Mouse (Mus musculus) E14TG2a.4 (cell line): ENCODE data around the gene Shank2.

Source experiments
- CTCF ChIP-seq: conservative IDR thresholded peaks from 2 replicates; pipeline ENCODE4 v1.5.1; 2014; ENCODE audit warnings: low read length
- NANOG ChIP-seq: IDR thresholded peaks from 2 replicates; pipeline ENCODE4 v1.6.1; 2014; ENCODE audit warnings: borderline replicate concordance, low read length, mixed read lengths

GRCm38 (mm10) chr7:144391727-144392126 lies 390.0 kb downstream of the Shank2 start:
- TF ChIP-seq CTCF = no peak
- no peak for TF ChIP-seq NANOG
